Mouse (Mus musculus) megakaryocyte-erythroid progenitor cell, adult 5-6 weeks (primary cell): ENCODE data around the gene Gtpbp3. TPM values are rescaled to one million over a fixed set of nuclear protein-coding genes. Genes with fewer than 3 reads are reported as not detected.
A peak's percentile ranks its signal among the peaks of the same experiment; 100 is the strongest.
"Not testable (repeated sequence)": the region's sequence is repeated elsewhere in the genome, so short reads cannot be mapped to it uniquely, and the experiment has no call there.

Experiments used
- ATAC-seq: replicated peaks from 2 replicates; pipeline ENCODE4 v1.8.0; 2016; ENCODE audit warnings: mild to moderate bottlenecking, inconsistent platforms; ENCODE audit not compliant: severe bottlenecking, poor library complexity, low FRiP score, low TSS enrichment
- total RNA-seq, 2 experiments: library from RNA; stranded (forward) in 1 of 2; stranded (reverse) in 1 of 2; fragments of 200-1000, 215-1000 nt in 1 of 2; fragments of >200 nt in 1 of 2; fragmentation: Nextera tagmentation in 1 of 2; gene quantifications; 2 replicates each; pipeline ENCODE4 v1.2.3; 2014 to 2017

The Gtpbp3 gene
- total RNA-seq, 2 experiments from 2014 or later = 15.1 to 32.1 TPM

GRCm38 (mm10) chr8:71488454-71488853 is 551 bp downstream of the Gtpbp3 start:
- ATAC-seq = peak; percentile 78

DNA sequence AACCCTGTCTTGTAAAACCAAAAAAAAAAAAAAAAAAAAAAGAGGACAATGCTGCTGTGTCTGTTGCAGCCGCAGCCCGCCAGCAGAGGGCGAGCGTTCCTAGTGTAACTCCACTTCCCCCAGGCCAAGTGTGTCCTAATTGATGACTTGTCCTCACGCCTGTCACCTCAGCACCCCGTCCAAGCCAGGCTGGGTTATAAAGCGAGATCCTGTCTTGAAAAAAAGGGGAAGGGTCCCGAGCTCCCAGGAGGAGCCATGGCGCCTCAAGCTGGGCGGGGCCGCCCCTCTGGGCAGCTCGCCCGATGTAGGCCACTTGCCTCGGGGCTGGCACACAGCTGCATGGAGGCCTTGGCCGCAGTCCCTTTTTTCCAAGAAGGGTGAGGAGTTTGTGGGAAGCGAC is 7.1 kb downstream of the Gtpbp3 start:
- peak; percentile 83 for ATAC-seq

- ATAC-seq = no peak
Observed at GRCm38 (mm10) chr8:71495811-71496210, 7.9 kb downstream of the Gtpbp3 start.

- ATAC-seq = no peak
Observed at GRCm38 (mm10) chr8:71496481-71496880, 8.6 kb downstream of the Gtpbp3 start.

GRCm38 (mm10) chr8:71497077-71497645 is 9.3 kb downstream of the Gtpbp3 start:
- ATAC-seq = no peak

DNA sequence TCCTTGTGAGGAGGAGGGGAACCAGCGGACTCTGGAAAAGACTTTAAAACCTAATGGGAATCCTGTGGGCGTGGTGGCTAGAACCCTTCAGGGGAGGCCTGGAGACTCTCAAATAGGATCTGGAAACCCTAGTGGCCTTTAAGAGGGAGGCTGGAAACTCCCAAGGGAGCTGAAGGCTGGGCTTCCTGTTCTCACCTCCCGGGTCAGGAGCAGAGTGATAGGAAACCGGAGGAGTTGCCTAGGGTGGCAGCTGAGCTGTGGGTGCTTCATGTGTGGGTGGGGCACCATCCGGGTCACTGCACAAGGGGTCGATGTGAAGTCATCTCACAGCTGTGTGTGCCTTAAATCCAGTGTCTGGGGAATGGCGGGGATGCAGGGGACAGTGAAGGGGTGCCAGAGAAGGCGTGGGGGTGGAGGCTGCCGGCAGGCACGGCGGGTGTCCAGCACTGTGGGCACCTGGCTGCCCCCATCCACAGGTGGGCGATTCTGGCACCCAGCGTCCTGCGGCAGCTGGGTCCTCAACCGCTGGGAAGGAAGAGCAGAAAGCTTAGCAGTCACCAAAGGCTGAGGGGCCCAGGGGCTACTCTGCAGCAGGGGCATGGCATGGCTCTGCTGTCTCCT is 10.1 kb downstream of the Gtpbp3 start:
- no peak for ATAC-seq

GRCm38 (mm10) chr8:71498816-71499690 is 11.2 kb downstream of the Gtpbp3 start:
- ATAC-seq = no peak

- ATAC-seq = no peak
Observed at GRCm38 (mm10) chr8:71504349-71504748, 16.4 kb downstream of the Gtpbp3 start.

GRCm38 (mm10) chr8:71505326-71505725 is 17.4 kb downstream of the Gtpbp3 start:
- no peak for ATAC-seq

DNA sequence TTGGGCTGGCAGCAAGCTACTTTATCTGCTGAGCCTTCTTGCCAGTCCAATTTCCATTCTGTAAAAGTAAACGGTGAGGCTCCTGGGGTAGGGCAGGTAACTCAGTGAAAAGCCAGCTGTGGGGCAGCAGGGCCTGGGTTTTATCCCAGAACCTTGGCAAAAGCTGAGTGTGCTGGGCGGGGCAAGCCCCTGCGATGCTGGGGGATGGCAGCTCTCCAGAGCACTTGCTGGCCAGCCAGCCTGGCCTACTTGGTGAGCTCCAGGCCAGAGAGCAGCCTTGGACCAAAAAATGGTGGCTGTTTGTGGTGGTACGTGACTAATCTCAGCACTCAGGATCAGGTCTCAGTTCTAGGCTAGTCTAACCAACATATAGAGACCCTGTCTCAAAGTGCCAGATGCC is 18.1 kb downstream of the Gtpbp3 start:
- ATAC-seq = no peak

DNA sequence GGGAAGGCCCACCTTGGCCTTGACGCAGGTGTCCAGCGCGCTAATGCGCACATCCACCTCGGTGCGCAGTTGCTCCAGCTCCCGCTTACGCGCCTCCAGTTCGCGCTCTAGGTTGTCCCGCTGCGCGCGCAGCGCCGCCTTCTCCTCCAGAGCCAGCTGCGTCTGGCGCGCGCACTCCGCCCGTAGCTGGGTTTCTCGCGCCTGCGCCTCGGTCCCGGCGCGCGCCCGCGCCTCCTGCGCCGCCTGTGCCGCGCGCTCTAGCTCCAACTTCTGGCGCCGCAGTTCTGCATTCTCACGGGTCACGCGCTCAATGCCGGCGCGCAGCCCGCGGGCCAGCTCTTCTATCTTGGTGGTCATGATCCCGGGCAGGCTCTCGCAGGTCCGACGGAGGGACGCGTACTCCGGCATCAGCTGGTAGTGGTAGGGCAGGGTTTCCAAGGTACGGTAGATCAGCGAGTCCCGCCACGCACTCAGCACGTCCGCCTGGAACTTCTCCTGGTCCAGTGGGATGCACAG is 19.7 kb downstream of the Gtpbp3 start:
- 0 out of 2 replicates have a peak, but pooled peaks have one; percentile 25 for ATAC-seq

DNA sequence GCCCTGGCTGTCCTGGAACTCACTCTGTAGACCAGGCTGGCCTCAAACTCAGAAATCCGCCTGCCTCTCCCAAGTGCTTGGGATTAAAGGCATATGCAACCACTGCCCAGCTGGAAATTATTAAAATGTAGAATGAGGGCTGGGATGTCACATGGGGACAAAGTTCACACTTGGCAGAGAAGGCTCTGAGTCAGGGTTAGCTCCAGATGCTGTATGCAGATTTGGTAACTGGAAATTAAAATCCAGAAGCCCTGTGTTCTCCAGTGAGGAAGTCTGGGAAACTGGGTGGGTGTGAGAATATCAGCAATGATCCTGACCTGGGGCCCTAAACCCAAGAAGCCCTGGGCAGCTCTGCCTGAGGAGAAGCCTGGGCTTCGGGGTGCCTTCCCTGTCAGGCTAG is 21.4 kb downstream of the Gtpbp3 start:
- ATAC-seq = no peak

DNA sequence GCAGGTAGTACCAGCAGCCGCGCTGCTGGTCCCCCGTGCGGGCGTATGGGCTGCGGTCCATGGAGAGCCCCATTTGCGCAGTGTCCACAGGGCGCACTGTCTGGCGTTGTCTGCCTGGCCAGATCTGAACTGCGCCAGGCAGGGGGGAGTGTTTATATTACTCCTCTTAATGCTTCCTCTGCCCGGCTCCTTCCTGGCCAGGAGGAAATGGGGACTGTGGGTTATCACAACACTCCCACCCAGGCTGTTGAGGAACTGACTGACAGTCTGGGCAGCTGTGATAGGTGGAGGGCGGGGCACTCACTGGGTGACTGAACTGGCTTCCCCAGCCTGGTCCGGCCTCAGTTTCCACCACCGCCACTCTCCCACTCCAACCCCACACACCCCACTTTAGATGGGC is 23.7 kb downstream of the Gtpbp3 start, which contains the start of gene Plvap:
Gene Plvap, minus strand, starts transcription at position 109 of the 400 bp plus-strand sequence.
- peak; percentile 92 for ATAC-seq

- no peak for ATAC-seq
Observed at GRCm38 (mm10) chr8:71513018-71513754, 25.3 kb downstream of the Gtpbp3 start.

DNA sequence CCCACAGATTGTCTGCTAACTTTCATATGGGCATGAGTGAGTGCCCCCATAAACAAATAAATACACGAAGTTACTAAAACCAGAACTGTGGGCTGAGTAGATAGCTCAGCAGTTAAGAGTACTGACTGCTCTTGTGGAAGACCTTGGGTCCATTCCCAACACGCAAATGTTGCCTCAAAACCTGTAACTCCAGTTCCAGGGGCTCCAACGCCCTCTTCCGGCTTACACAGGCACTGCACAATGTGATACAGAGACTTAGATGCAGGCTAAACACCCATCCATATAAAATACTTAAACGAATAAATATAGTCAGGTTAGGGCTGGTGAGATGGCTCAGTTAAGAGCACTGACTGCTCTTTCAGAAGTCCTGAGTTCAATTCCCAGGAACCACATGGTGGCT is 27.1 kb downstream of the Gtpbp3 start:
- ATAC-seq = no peak

GRCm38 (mm10) chr8:71516786-71517185 is 28.9 kb downstream of the Gtpbp3 start:
- no peak for ATAC-seq

GRCm38 (mm10) chr8:71519037-71519825 is 31.3 kb downstream of the Gtpbp3 start:
- ATAC-seq = not testable (repeated sequence)

- ATAC-seq = peak; percentile 93
Observed at GRCm38 (mm10) chr8:71521634-71522033, 33.7 kb downstream of the Gtpbp3 start.
